Mouse (Mus musculus) small intestine, adult 2 months (tissue): Measurements from ENCODE around the gene Grem2.

ENCODE experiments used
- CTCF ChIP-seq: fragments of 200-500 bp; IDR thresholded peaks from 2 replicates; pipeline ENCODE4 v1.5.1; 2012; ENCODE audit warnings: low read depth, mild to moderate bottlenecking, control low read depth, inconsistent platforms, low read length, moderate library complexity, mixed read lengths; ENCODE audit not compliant: insufficient replicate concordance, insufficient read length; ENCODE audit errors: extremely low read depth
- POLR2A ChIP-seq: fragments of 200-500 bp; IDR thresholded peaks from 2 replicates; pipeline ENCODE4 v1.6.1; 2012; ENCODE audit warnings: low read depth, mild to moderate bottlenecking, control low read depth, inconsistent platforms, low read length, moderate library complexity

DNA sequence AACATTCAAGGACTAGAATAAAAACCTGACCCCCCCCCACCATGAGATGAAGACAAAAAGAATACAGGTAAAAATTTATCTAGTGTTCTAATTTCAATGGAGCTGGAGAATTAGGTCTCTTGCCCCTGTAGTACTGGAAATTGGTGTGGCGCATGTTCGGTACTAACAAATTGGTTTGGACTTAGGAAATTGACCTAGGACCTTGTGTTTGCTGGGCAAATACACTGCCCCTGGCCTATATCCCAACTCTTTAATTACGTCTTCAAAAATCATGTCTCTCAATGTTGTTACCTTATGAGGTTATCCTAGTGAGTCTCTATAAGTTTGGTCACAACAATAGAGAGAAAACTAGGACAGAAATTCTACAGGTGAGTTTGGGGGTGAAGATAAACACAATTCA is 38.2 kb upstream of the Grem2 start:
- TF ChIP-seq CTCF = no peak
- no peak for TF ChIP-seq POLR2A
